Mouse (Mus musculus): ENCODE measurements around the gene Abraxas2. TPM values are rescaled to one million over a fixed set of nuclear protein-coding genes. Genes with fewer than 3 reads are reported as not detected.

Gene Abraxas2
- polyA plus RNA-seq, 1 experiment from 2014 or later = 38.7 TPM

- Histone ChIP-seq H3K27me3 (replicated peaks; ENCODE audit: control insufficient read depth, insufficient read depth, low read length) (no peaks in the 10 kb centered on the region), H3K9ac (ENCODE audit: low read depth, low read length) (no peak overlapping the region), H3K36me3 (ENCODE audit: control insufficient read depth, insufficient read depth, low read length) (no peaks in the 10 kb centered on the region), H3K27ac (replicated peaks; ENCODE audit: low read depth, low read length) (no peak overlapping the region), H3K4me1 (ENCODE audit: control insufficient read depth, insufficient read depth, low read length) (peaks cover 6% of the 10 kb centered on the region; the same call in 1 of the 2 replicates), H3K9me3 (ENCODE audit: control insufficient read depth, low read length) (no peaks in the 10 kb centered on the region), H3K4me3 (ENCODE audit: low read depth, low read length) (no peak overlapping the region), H3K4me2 (ENCODE audit: low read depth, low read length) (no peak overlapping the region)
- WGBS = 85% methylated on average over 5 of the region's 5 CpGs
- no peak for DNase-seq (ENCODE audit: low spot score)
- ATAC-seq (ENCODE audit: low read depth) = no peak
Observed at GRCm38 (mm10) chr7:132890201-132890600, 31.2 kb downstream of the Abraxas2 start.

- no peak overlapping the region for H3K4me2 ChIP-seq (ENCODE audit: low read depth, low read length)
- peaks cover 6% of the 10 kb centered on the region; the same call in 1 of the 2 replicates for H3K4me1 ChIP-seq (ENCODE audit: control insufficient read depth, insufficient read depth, low read length)
- no peaks in the 10 kb centered on the region for H3K27me3 ChIP-seq (replicated peaks; ENCODE audit: control insufficient read depth, insufficient read depth, low read length)
- no peak for ATAC-seq (ENCODE audit: low read depth)
- no peaks in the 10 kb centered on the region for H3K9me3 ChIP-seq (ENCODE audit: control insufficient read depth, low read length)
- H3K9ac ChIP-seq (ENCODE audit: low read depth, low read length) = no peak overlapping the region
- DNase-seq (ENCODE audit: low spot score) = no peak
- WGBS = 85% methylated on average over 5 of the region's 5 CpGs
- H3K4me3 ChIP-seq (ENCODE audit: low read depth, low read length) = no peak overlapping the region
- no peak overlapping the region for H3K27ac ChIP-seq (replicated peaks; ENCODE audit: low read depth, low read length)
- H3K36me3 ChIP-seq (ENCODE audit: control insufficient read depth, insufficient read depth, low read length) = no peaks in the 10 kb centered on the region
Observed at GRCm38 (mm10) chr7:132891561-132892310, 32.7 kb downstream of the Abraxas2 start.

DNA sequence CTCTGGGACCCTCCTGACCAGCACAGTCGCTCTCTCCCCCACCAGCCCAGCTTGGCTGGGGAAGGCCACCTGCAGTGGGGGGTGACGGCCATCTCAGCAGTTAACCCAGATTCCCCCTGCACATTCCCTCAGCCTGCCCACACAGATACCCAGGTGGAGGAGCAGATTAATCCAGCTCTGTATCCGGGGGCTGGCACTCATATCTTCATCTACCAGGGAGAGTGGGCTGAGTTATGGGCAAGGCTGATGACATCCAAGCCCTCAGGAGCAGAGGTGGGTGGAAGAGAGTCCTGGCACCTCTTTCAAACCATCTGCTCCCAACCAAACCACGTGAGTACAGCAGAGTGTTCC, 33.3 kb downstream of the Abraxas2 start:
- Histone ChIP-seq H3K27ac (replicated peaks; ENCODE audit: low read depth, low read length) (no peak overlapping the region), H3K36me3 (ENCODE audit: control insufficient read depth, insufficient read depth, low read length) (no peaks in the 10 kb centered on the region), H3K4me1 (ENCODE audit: control insufficient read depth, insufficient read depth, low read length) (peaks cover 3% of the 10 kb centered on the region; the same call in 1 of the 2 replicates), H3K27me3 (replicated peaks; ENCODE audit: control insufficient read depth, insufficient read depth, low read length) (no peaks in the 10 kb centered on the region), H3K4me2 (ENCODE audit: low read depth, low read length) (no peak overlapping the region), H3K9me3 (ENCODE audit: control insufficient read depth, low read length) (no peaks in the 10 kb centered on the region), H3K4me3 (ENCODE audit: low read depth, low read length) (no peak overlapping the region), H3K9ac (ENCODE audit: low read depth, low read length) (no peak overlapping the region)
- 57% methylated on average over 3 of the region's 4 CpGs for WGBS
- DNase-seq (ENCODE audit: low spot score) = no peak
- no peak for ATAC-seq (ENCODE audit: low read depth)

DNA sequence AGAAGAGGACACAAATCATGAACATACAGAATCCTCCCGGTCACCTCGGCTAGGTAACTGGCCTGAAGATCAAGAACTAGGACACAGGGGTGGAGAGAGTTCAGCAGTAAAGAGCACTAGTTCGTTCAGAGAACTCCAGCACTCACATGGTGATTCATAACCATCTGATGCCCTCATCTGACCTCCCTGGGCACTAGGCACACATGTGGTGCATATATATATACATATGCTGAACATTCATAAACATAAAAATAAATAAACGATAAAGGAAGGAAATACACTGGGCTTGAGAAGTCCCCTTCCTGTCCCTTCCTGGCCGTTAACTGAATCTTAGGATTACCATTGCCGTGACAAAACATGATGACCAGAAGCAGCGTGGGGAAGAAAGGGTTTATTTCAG, 33.8 kb downstream of the Abraxas2 start:
- H3K4me3 ChIP-seq (ENCODE audit: low read depth, low read length) = no peak overlapping the region
- no peak overlapping the region for H3K27ac ChIP-seq (replicated peaks; ENCODE audit: low read depth, low read length)
- H3K36me3 ChIP-seq (ENCODE audit: control insufficient read depth, insufficient read depth, low read length) = no peaks in the 10 kb centered on the region
- no peak overlapping the region for H3K9ac ChIP-seq (ENCODE audit: low read depth, low read length)
- H3K27me3 ChIP-seq (replicated peaks; ENCODE audit: control insufficient read depth, insufficient read depth, low read length) = no peaks in the 10 kb centered on the region
- 68% methylated on average over 7 of the region's 7 CpGs for WGBS
- no peaks in the 10 kb centered on the region for H3K4me1 ChIP-seq (ENCODE audit: control insufficient read depth, insufficient read depth, low read length)
- H3K4me2 ChIP-seq (ENCODE audit: low read depth, low read length) = no peak overlapping the region
- H3K9me3 ChIP-seq (ENCODE audit: control insufficient read depth, low read length) = no peaks in the 10 kb centered on the region
- ATAC-seq (ENCODE audit: low read depth) = no peak
- DNase-seq (ENCODE audit: low spot score) = no peak

DNA sequence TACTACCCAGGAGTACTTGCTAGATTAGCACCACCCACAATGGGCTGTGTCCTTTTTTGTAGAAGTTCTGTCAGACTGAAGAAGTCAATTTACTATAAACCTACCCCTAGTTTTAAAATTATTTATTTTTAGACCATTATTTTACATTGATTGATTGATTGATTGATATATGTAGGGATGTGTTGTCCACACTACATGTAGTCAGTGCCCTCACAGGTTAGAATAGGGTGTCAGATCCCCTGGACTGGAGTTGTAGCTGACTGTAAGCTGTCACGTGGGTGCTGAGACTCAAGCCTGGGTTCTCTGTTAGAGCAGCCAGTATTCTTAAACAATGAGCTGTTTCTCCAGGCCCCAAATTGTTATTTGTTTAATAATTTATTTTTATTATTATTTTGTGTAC, 34.3 kb downstream of the Abraxas2 start:
- no peak overlapping the region for H3K4me3 ChIP-seq (ENCODE audit: low read depth, low read length)
- H3K27ac ChIP-seq (replicated peaks; ENCODE audit: low read depth, low read length) = no peak overlapping the region
- DNase-seq (ENCODE audit: low spot score) (no peak), ATAC-seq (ENCODE audit: low read depth) (no peak)
- H3K9me3 ChIP-seq (ENCODE audit: control insufficient read depth, low read length) = 0 out of 2 replicates have a peak, but pooled peaks cover 3% of the 10 kb centered on the region
- no peaks in the 10 kb centered on the region for H3K36me3 ChIP-seq (ENCODE audit: control insufficient read depth, insufficient read depth, low read length)
- no peak overlapping the region for H3K4me2 ChIP-seq (ENCODE audit: low read depth, low read length)
- 65% methylated on average over 1 of the region's 1 CpGs for WGBS
- H3K4me1 ChIP-seq (ENCODE audit: control insufficient read depth, insufficient read depth, low read length) = no peaks in the 10 kb centered on the region
- no peak overlapping the region for H3K9ac ChIP-seq (ENCODE audit: low read depth, low read length)
- H3K27me3 ChIP-seq (replicated peaks; ENCODE audit: control insufficient read depth, insufficient read depth, low read length) = no peaks in the 10 kb centered on the region

DNA sequence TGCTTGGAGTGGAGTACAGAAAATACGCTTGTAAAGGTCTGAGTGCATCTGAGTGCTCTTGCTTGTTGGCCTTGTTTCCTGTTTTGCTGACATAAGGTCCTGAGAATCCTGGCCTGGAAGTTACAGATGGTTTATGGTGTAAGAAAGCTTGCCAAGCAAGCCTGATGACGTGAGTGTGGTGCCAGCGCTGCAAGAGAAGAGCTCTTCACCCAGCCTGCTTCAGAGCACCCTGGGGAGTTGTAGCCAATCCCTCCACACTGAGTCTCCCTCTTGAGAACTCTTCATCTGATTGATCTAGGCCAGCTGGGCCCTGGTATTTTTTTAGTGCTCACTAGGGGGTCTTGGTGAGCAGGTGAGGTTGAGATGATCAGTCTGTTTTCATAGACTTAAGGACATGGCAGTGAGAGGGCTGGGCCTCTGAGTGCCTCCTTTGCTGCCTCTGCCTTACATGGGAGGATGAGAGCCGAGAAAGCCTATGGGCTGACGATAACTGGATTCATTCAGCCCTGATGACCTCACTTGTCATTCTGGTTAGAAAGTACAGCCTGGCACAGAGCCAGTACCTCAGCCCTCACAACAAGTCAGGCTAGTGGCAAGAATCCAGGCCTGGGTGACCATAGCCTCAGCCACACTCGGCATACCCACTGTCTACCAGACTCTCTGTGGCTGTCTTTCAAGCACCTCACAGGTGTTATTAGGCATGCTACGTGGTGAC, 36.0 kb downstream of the Abraxas2 start:
- Histone ChIP-seq H3K36me3 (ENCODE audit: control insufficient read depth, insufficient read depth, low read length) (no peaks in the 10 kb centered on the region), H3K27ac (replicated peaks; ENCODE audit: low read depth, low read length) (no peak overlapping the region), H3K9ac (ENCODE audit: low read depth, low read length) (no peak overlapping the region), H3K4me3 (ENCODE audit: low read depth, low read length) (no peak overlapping the region), H3K4me1 (ENCODE audit: control insufficient read depth, insufficient read depth, low read length) (no peaks in the 10 kb centered on the region), H3K4me2 (ENCODE audit: low read depth, low read length) (no peak overlapping the region), H3K27me3 (replicated peaks; ENCODE audit: control insufficient read depth, insufficient read depth, low read length) (no peaks in the 10 kb centered on the region), H3K9me3 (ENCODE audit: control insufficient read depth, low read length) (0 out of 2 replicates have a peak, but pooled peaks cover 3% of the 10 kb centered on the region)
- DNase-seq (ENCODE audit: low spot score) = no peak
- no peak for ATAC-seq (ENCODE audit: low read depth)
- 64% methylated on average over 7 of the region's 7 CpGs for WGBS

- no peak for DNase-seq (ENCODE audit: low spot score)
- no peak overlapping the region for H3K9ac ChIP-seq (ENCODE audit: low read depth, low read length)
- H3K4me1 ChIP-seq (ENCODE audit: control insufficient read depth, insufficient read depth, low read length) = no peaks in the 10 kb centered on the region
- H3K27ac ChIP-seq (replicated peaks; ENCODE audit: low read depth, low read length) = no peak overlapping the region
- H3K27me3 ChIP-seq (replicated peaks; ENCODE audit: control insufficient read depth, insufficient read depth, low read length) = no peaks in the 10 kb centered on the region
- no peak for ATAC-seq (ENCODE audit: low read depth)
- H3K36me3 ChIP-seq (ENCODE audit: control insufficient read depth, insufficient read depth, low read length) = no peaks in the 10 kb centered on the region
- H3K4me3 ChIP-seq (ENCODE audit: low read depth, low read length) = no peak overlapping the region
- WGBS = 82% methylated on average over 9 of the region's 9 CpGs
- 0 out of 2 replicates have a peak, but pooled peaks cover 3% of the 10 kb centered on the region for H3K9me3 ChIP-seq (ENCODE audit: control insufficient read depth, low read length)
- no peak overlapping the region for H3K4me2 ChIP-seq (ENCODE audit: low read depth, low read length)
Observed at GRCm38 (mm10) chr7:132896206-132896815, 37.3 kb downstream of the Abraxas2 start.

- ATAC-seq (ENCODE audit: low read depth) = no peak
- Histone ChIP-seq H3K36me3 (ENCODE audit: control insufficient read depth, insufficient read depth, low read length) (no peaks in the 10 kb centered on the region), H3K4me2 (ENCODE audit: low read depth, low read length) (no peak overlapping the region), H3K27ac (replicated peaks; ENCODE audit: low read depth, low read length) (no peak overlapping the region), H3K4me3 (ENCODE audit: low read depth, low read length) (no peak overlapping the region), H3K9ac (ENCODE audit: low read depth, low read length) (no peak overlapping the region), H3K27me3 (replicated peaks; ENCODE audit: control insufficient read depth, insufficient read depth, low read length) (no peaks in the 10 kb centered on the region), H3K4me1 (ENCODE audit: control insufficient read depth, insufficient read depth, low read length) (no peaks in the 10 kb centered on the region), H3K9me3 (ENCODE audit: control insufficient read depth, low read length) (0 out of 2 replicates have a peak, but pooled peaks cover 3% of the 10 kb centered on the region)
- DNase-seq (ENCODE audit: low spot score) = no peak
- WGBS = 80% methylated on average over 10 of the region's 10 CpGs
Observed at GRCm38 (mm10) chr7:132897258-132897657, 38.2 kb downstream of the Abraxas2 start.

Measured in embryonic facial prominence, embryonic 14.5 days (tissue).